Mouse (Mus musculus): ENCODE data around the gene Skint11.
"Not testable (repeated sequence)": the region's sequence is repeated elsewhere in the genome, so short reads cannot be mapped to it uniquely, and the experiment has no call there.

Skint11 gene

GRCm38 (mm10) chr4:114163084-114163483, at the start of gene Skint11:
Gene Skint11 (plus strand): TSS chr4:114163384.
- in situ Hi-C loops (cut with MboI; ENCODE audit: low pct_unique_long_range_greater_than_20kb in 1 of 2, low sequenced_read_pairs in 2 of 2, unreplicated experiment in 1 of 2), result no loop called here

- in situ Hi-C loops (cut with MboI; ENCODE audit: low pct_unique_long_range_greater_than_20kb in 1 of 2, low sequenced_read_pairs in 2 of 2, unreplicated experiment in 1 of 2), result no loop called here
These were observed 2.0 kb upstream of the Skint11 start for GRCm38 (mm10) chr4:114161149-114161548.

DNA sequence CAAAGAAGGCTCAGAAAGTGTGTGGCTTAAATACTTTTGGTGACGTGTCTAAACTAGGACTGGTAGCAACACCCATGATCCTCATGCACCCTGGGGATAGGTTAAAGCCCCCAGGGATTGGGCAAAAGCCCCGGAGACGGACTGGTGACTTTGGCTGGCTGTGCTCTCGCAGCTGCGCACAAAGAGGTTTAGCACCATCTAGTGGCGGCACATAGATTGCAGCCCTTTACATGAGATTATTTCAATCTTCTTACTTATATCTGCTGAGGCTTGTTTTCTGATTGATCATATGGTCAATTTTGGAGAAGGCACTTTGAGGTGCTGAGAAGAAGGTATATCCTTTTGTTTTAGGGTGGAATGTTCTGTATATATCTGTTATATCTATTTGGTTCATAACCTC, 9.7 kb downstream of the Skint11 start:
- in situ Hi-C loops (cut with MboI; ENCODE audit: low pct_unique_long_range_greater_than_20kb in 1 of 2, low sequenced_read_pairs in 2 of 2, unreplicated experiment in 1 of 2), result not testable (repeated sequence)

DNA sequence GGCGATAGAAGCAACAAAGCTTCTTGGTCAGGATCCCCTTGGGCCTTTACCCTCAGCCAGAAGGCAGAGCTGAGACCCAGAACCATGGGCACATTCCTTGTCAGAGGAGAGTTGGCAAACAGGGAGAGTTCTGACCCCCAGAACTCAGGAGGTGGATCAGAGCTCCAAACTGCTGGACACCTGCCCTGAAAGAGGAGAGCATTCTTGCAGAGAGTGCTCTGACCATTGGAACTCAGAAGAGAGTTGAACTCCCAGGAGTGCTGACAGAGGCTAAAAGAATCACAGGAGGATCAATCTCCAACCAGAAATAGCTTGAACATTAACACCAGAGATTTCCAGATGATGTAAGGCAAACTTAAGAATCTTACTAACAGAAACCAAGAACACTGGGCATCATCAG, 93.7 kb downstream of the Skint11 start:
- in situ Hi-C loops (cut with MboI; ENCODE audit: low pct_unique_long_range_greater_than_20kb in 1 of 2, low sequenced_read_pairs in 2 of 2, unreplicated experiment in 1 of 2), result loop anchor here in 1 of 2 experiments (10.0 kb wide), 1 partner anchor 842 kb away; no protein-coding TSS in a partner anchor

Measured in mouse embryonic stem cell (cell line).